In the genomic region with DNA sequence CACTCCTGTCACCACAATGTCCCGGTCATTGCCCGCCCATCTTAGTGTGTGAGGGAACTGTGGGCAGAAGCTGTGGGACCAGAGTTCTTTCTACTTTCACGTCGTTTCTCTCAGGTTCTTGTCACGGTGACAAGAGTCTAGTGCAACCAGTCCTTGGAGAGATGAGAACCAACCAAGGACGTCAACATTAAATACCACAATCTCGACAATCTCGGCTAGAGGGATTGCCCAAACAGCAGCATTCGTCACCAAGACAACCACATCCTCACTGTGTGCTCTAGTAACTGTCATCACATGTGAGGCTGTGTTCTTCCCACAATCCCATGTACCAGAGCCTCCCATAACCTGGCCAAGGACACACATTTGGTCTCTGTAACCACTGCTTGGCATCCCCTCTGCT, we compare ENCODE assay signal across 11 mouse cellular contexts.
DNase-seq lines count a peak whose midpoint lies in the region; ATAC-seq and TF ChIP-seq lines count a peak whose summit lies in the region.
"Had no signal": no experiment of that assay in that cellular context is flagged by ENCODE, and none has a peak within 500 bp of the region (broad histone marks: within the 10 kb centered on the region; RNA-seq: fewer than 3 reads in every experiment).

No protein-coding gene starts in this region.

- H3K9ac ChIP-seq in intestine, embryonic 16.5 days (ENCODE audit: low read depth, low read length) = no peak overlapping the region
- H3K9ac ChIP-seq in intestine, postnatal 0 days (ENCODE audit: low read depth, low read length) = no peak overlapping the region
- H3K9ac ChIP-seq in stomach, embryonic 16.5 days (ENCODE audit: low read length) = no peak overlapping the region
- H3K9ac ChIP-seq in forebrain, postnatal 0 days = no peak overlapping the region
- H3K9ac ChIP-seq: forebrain, embryonic 13.5 days; hindbrain, embryonic 12.5 days had no signal

- H3K27me3 ChIP-seq in intestine, embryonic 16.5 days (replicated peaks; ENCODE audit: control insufficient read depth, insufficient read depth, low read length) = no peaks in the 10 kb centered on the region
- H3K27me3 ChIP-seq in intestine, postnatal 0 days (replicated peaks; ENCODE audit: control insufficient read depth, insufficient read depth, low read length) = no peaks in the 10 kb centered on the region
- H3K27me3 ChIP-seq in thymus, adult 2 months (ENCODE audit: control insufficient read depth, insufficient read depth, low read length) = no peaks in the 10 kb centered on the region
- H3K27me3 ChIP-seq in stomach, embryonic 16.5 days (ENCODE audit: control insufficient read depth, insufficient read depth, low read length) = no peaks in the 10 kb centered on the region
- no peaks in the 10 kb centered on the region for H3K27me3 ChIP-seq in forebrain, postnatal 0 days (ENCODE audit: insufficient read depth, low read length)
- H3K27me3 ChIP-seq: forebrain, embryonic 13.5 days; hindbrain, embryonic 12.5 days had no signal

- peak; percentile 34 for DNase-seq in thymus, postnatal 25 days
- DNase-seq in thymus, adult 2 months = no peak
- no peak for DNase-seq in forebrain, postnatal 0 days
- no peak for DNase-seq in left cerebral cortex, adult 2 months (ENCODE audit: extremely low spot score in 1 of 2, low spot score in 2 of 2)
- DNase-seq: cerebellum, adult 11 months had no signal

- TF ChIP-seq CTCF in intestine, postnatal 0 days (IDR thresholded peaks at IDR 0.05; ENCODE audit: low read depth) = no peak
- TF ChIP-seq CTCF in thymus, adult 2 months (IDR thresholded peaks at IDR 0.05; ENCODE audit: borderline replicate concordance, control insufficient read depth, extremely low read depth, insufficient read depth, low read length, poor library complexity) = no peak
- no peak for TF ChIP-seq CTCF in forebrain, postnatal 0 days (IDR thresholded peaks at IDR 0.05; ENCODE audit: low read depth)
- TF ChIP-seq CTCF in left cerebral cortex, adult 2 months (IDR thresholded peaks at IDR 0.05) = no peak

- no peak overlapping the region for H3K4me2 ChIP-seq in intestine, embryonic 16.5 days (ENCODE audit: low read depth, low read length)
- no peak overlapping the region for H3K4me2 ChIP-seq in intestine, postnatal 0 days (replicated peaks; ENCODE audit: low read depth)
- no peak overlapping the region for H3K4me2 ChIP-seq in stomach, embryonic 16.5 days (ENCODE audit: low read depth, low read length)
- H3K4me2 ChIP-seq in forebrain, postnatal 0 days (ENCODE audit: low read depth) = no peak overlapping the region
- H3K4me2 ChIP-seq: forebrain, embryonic 13.5 days; hindbrain, embryonic 12.5 days had no signal

- peaks cover 10% of the 10 kb centered on the region; the same call in 1 of the 2 replicates for H3K4me1 ChIP-seq in intestine, embryonic 16.5 days (ENCODE audit: control insufficient read depth, insufficient read depth, low read length)
- H3K4me1 ChIP-seq in intestine, postnatal 0 days (replicated peaks; ENCODE audit: control insufficient read depth, insufficient read depth, low read length) = peaks cover 5% of the 10 kb centered on the region; the same call in 1 of the 2 replicates
- H3K4me1 ChIP-seq in thymus, adult 2 months (replicated peaks; ENCODE audit: control insufficient read depth, insufficient read depth, low read length) = peaks cover 57% of the 10 kb centered on the region
- no peaks in the 10 kb centered on the region for H3K4me1 ChIP-seq in stomach, embryonic 16.5 days (ENCODE audit: control insufficient read depth, insufficient read depth, low read length)
- H3K4me1 ChIP-seq in forebrain, postnatal 0 days (ENCODE audit: insufficient read depth) = no peaks in the 10 kb centered on the region
- H3K4me1 ChIP-seq: forebrain, embryonic 13.5 days had no signal

- H3K27ac ChIP-seq in intestine, embryonic 16.5 days (ENCODE audit: low read length) = peak overlapping the region; percentile 40; the same call in 1 of the 2 replicates
- no peak overlapping the region; the same call in 1 of the 2 replicates for H3K27ac ChIP-seq in intestine, postnatal 0 days (ENCODE audit: low read depth, low read length)
- no peak overlapping the region for H3K27ac ChIP-seq in thymus, adult 2 months (ENCODE audit: control insufficient read depth, insufficient read depth, low read length)
- peak overlapping the region; percentile 49 for H3K27ac ChIP-seq in stomach, embryonic 16.5 days (ENCODE audit: low read length)
- no peak overlapping the region for H3K27ac ChIP-seq in forebrain, postnatal 0 days (ENCODE audit: low read depth, low read length)
- H3K27ac ChIP-seq in left cerebral cortex, adult 2 months = no peak overlapping the region
- H3K27ac ChIP-seq: forebrain, embryonic 13.5 days; hindbrain, embryonic 12.5 days had no signal

- intact Hi-C loops in left cerebral cortex, adult 2 months (cut with DNase I) = no loop called here

- ATAC-seq in intestine, embryonic 16.5 days = no peak
- no peak for ATAC-seq in intestine, postnatal 0 days
- peak; percentile 82 for ATAC-seq in inflammation-experienced regulatory T-cells, adult 6 months
- ATAC-seq in stomach, embryonic 16.5 days (ENCODE audit: insufficient read depth, low FRiP score) = no peak
- ATAC-seq in forebrain, postnatal 0 days = no peak
- ATAC-seq: forebrain, embryonic 13.5 days had no signal

- no peak for TF ChIP-seq POLR2A in thymus, adult 2 months (IDR thresholded peaks at IDR 0.05; ENCODE audit: control insufficient read depth, extremely low read depth, insufficient read depth, low read length, poor library complexity)

- H3K4me3 ChIP-seq in intestine, embryonic 16.5 days (ENCODE audit: low read length) = no peak overlapping the region
- H3K4me3 ChIP-seq in intestine, postnatal 0 days (ENCODE audit: low read depth, low read length) = no peak overlapping the region
- no peak overlapping the region for H3K4me3 ChIP-seq in thymus, adult 2 months (ENCODE audit: control insufficient read depth, insufficient read depth, low read length)
- no peak overlapping the region for H3K4me3 ChIP-seq in stomach, embryonic 16.5 days (replicated peaks; ENCODE audit: low read length)
- no peak overlapping the region for H3K4me3 ChIP-seq in forebrain, postnatal 0 days (ENCODE audit: low read depth, low read length)
- no peak overlapping the region for H3K4me3 ChIP-seq in left cerebral cortex, adult 2 months
- H3K4me3 ChIP-seq: forebrain, embryonic 13.5 days; hindbrain, embryonic 12.5 days had no signal

- no peaks in the 10 kb centered on the region for H3K9me3 ChIP-seq in intestine, embryonic 16.5 days (ENCODE audit: control insufficient read depth, low read length)
- no peaks in the 10 kb centered on the region for H3K9me3 ChIP-seq in intestine, postnatal 0 days (ENCODE audit: control insufficient read depth)
- H3K9me3 ChIP-seq in stomach, embryonic 16.5 days (replicated peaks; ENCODE audit: control insufficient read depth, low read length) = no peaks in the 10 kb centered on the region
- no peaks in the 10 kb centered on the region for H3K9me3 ChIP-seq in forebrain, postnatal 0 days (ENCODE audit: low read length)
- H3K9me3 ChIP-seq: forebrain, embryonic 13.5 days; hindbrain, embryonic 12.5 days had no signal

- H3K36me3 ChIP-seq in intestine, embryonic 16.5 days (ENCODE audit: control insufficient read depth, insufficient read depth, low read length) = no peaks in the 10 kb centered on the region
- H3K36me3 ChIP-seq in intestine, postnatal 0 days (ENCODE audit: control insufficient read depth, insufficient read depth) = no peaks in the 10 kb centered on the region
- H3K36me3 ChIP-seq in thymus, adult 2 months (ENCODE audit: control insufficient read depth, insufficient read depth, low read length) = no peaks in the 10 kb centered on the region
- no peaks in the 10 kb centered on the region for H3K36me3 ChIP-seq in stomach, embryonic 16.5 days (ENCODE audit: control insufficient read depth, insufficient read depth, low read length)
- H3K36me3 ChIP-seq in forebrain, postnatal 0 days (ENCODE audit: insufficient read depth) = no peaks in the 10 kb centered on the region
- H3K36me3 ChIP-seq: hindbrain, embryonic 12.5 days had no signal

- 75% methylated on average over 9 of the region's 9 CpGs for WGBS in intestine, embryonic 16.5 days
- 81% methylated on average over 9 of the region's 9 CpGs for WGBS in intestine, postnatal 0 days
- 23% methylated on average over 9 of the region's 9 CpGs for WGBS in thymus, adult 2 months
- 78% methylated on average over 9 of the region's 9 CpGs for WGBS in stomach, embryonic 16.5 days
- WGBS in forebrain, postnatal 0 days = 87% methylated on average over 9 of the region's 9 CpGs

Comparison
In these comparisons a context has a peak if more than half of its experiments do, and no peak if none do; other contexts are left out.
1. H3K27ac ChIP-seq: peak in intestine, embryonic 16.5 days (single experiment) and stomach, embryonic 16.5 days (single experiment); none in intestine, postnatal 0 days (single experiment), thymus, adult 2 months (single experiment), forebrain, postnatal 0 days (single experiment) and left cerebral cortex, adult 2 months (single experiment).